Mouse (Mus musculus): ENCODE measurements around the gene Vnn1. TPM values are rescaled to one million over a fixed set of nuclear protein-coding genes. Genes with fewer than 3 reads are reported as not detected.

Vnn1 gene
- 12.0 and 18.9 TPM in 2 replicates for polyA plus RNA-seq (2012; rRNA removed)

- Histone ChIP-seq H3K4me3 (replicated peaks; ENCODE audit: extremely low read depth, low read depth, low read length) (peak within 1 kb of the TSS; percentile 52), H3K4me1 (ENCODE audit: control insufficient read depth, insufficient read depth, low read length) (no peaks in the 10 kb centered on the region)
- TF ChIP-seq POLR2A (IDR thresholded peaks at IDR 0.05; ENCODE audit: borderline replicate concordance, extremely low read depth, low read depth, low read length) (no peak), CTCF (IDR thresholded peaks at IDR 0.05; ENCODE audit: insufficient read depth, low read length) (no peak)
- peak; percentile 20 for DNase-seq
- 22% methylated on average over 21 of the region's 21 CpGs for WGBS
Observed at GRCm38 (mm10) chr10:23894601-23895349, at the start of gene Vnn1. TSS of gene Vnn1 (plus strand) at chr10:23894688.

- Histone ChIP-seq H3K4me3 (replicated peaks; ENCODE audit: extremely low read depth, low read depth, low read length) (no peak within 1 kb of the TSS), H3K4me1 (ENCODE audit: control insufficient read depth, insufficient read depth, low read length) (peaks cover 5% of the 10 kb centered on the region)
- 47% methylated on average over 4 of the region's 4 CpGs for WGBS
- no peak for DNase-seq
- TF ChIP-seq POLR2A (IDR thresholded peaks at IDR 0.05; ENCODE audit: borderline replicate concordance, extremely low read depth, low read depth, low read length) (no peak), CTCF (IDR thresholded peaks at IDR 0.05; ENCODE audit: insufficient read depth, low read length) (no peak)
Observed at GRCm38 (mm10) chr10:23851228-23851912, 43.1 kb upstream of the Vnn1 start, which contains the start of gene Vnn3. TSS of gene Vnn3 (plus strand) at chr10:23851462.

- no peak for TF ChIP-seq CTCF (IDR thresholded peaks at IDR 0.05; ENCODE audit: insufficient read depth, low read length)
- TF ChIP-seq POLR2A (IDR thresholded peaks at IDR 0.05; ENCODE audit: borderline replicate concordance, extremely low read depth, low read depth, low read length): no peak
- Histone ChIP-seq H3K4me1 (ENCODE audit: control insufficient read depth, insufficient read depth, low read length) (peaks cover 5% of the 10 kb centered on the region), H3K4me3 (replicated peaks; ENCODE audit: extremely low read depth, low read depth, low read length) (no peak overlapping the region)
- DNase-seq: peak; percentile 22
- WGBS: 53% methylated on average over 2 of the region's 2 CpGs
Observed at GRCm38 (mm10) chr10:23852096-23852495, 42.4 kb upstream of the Vnn1 start.

DNA sequence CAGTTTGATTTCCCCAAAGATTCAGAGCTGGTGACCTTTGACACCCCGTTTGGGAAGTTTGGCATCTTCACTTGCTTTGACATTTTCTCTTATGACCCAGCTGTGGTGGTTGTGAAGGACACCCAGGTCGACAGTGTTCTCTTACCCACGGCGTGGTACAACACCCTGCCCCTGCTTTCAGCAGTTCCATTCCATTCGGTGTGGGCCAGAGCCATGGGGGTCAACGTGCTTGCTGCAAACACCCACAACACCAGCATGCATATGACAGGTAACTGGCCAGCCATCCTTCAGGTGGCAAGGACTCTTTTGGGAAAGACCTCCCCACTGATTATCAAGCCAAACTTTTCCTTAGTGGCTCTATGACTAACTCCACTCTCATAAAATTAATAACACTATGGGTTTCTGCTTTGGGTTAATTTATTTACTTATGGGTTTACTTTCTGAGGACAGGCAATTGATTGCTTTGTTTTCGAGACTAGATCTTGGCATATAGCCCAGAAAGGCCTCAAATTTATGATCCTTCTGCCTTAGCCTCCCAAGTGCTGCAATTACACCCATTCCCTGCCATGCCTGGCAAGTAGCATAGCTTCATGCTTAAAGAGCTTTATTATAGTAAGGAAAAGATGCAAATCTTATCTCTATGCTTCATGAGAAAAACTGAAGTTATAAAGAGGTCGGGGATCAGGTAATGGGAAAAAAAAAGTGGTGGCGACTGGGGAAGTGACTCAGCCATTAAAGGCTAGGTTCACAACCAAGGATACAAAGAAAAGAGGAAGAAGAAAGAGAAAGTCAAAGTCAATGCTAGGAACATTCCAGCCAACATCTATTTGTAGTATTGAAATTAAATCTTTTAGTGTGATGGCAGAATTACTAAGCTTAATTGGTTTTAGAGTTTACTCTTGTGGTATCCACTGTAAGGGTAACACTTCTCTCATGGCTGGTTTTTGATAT lies 29.9 kb upstream of the Vnn1 start:
- Histone ChIP-seq H3K4me3 (replicated peaks; ENCODE audit: extremely low read depth, low read depth, low read length) (no peak overlapping the region), H3K4me1 (ENCODE audit: control insufficient read depth, insufficient read depth, low read length) (no peaks in the 10 kb centered on the region)
- DNase-seq: no peak
- no peak for TF ChIP-seq CTCF (IDR thresholded peaks at IDR 0.05; ENCODE audit: insufficient read depth, low read length)
- TF ChIP-seq POLR2A (IDR thresholded peaks at IDR 0.05; ENCODE audit: borderline replicate concordance, extremely low read depth, low read depth, low read length): no peak
- WGBS: 77% methylated on average over 9 of the region's 9 CpGs

- 81% methylated on average over 6 of the region's 6 CpGs for WGBS
- peak; percentile 21 for DNase-seq
- Histone ChIP-seq H3K4me3 (replicated peaks; ENCODE audit: extremely low read depth, low read depth, low read length) (no peak overlapping the region), H3K4me1 (ENCODE audit: control insufficient read depth, insufficient read depth, low read length) (no peaks in the 10 kb centered on the region)
- TF ChIP-seq CTCF (IDR thresholded peaks at IDR 0.05; ENCODE audit: insufficient read depth, low read length) (no peak), POLR2A (IDR thresholded peaks at IDR 0.05; ENCODE audit: borderline replicate concordance, extremely low read depth, low read depth, low read length) (no peak)
Observed at GRCm38 (mm10) chr10:23880695-23881094, 13.8 kb upstream of the Vnn1 start.

DNA sequence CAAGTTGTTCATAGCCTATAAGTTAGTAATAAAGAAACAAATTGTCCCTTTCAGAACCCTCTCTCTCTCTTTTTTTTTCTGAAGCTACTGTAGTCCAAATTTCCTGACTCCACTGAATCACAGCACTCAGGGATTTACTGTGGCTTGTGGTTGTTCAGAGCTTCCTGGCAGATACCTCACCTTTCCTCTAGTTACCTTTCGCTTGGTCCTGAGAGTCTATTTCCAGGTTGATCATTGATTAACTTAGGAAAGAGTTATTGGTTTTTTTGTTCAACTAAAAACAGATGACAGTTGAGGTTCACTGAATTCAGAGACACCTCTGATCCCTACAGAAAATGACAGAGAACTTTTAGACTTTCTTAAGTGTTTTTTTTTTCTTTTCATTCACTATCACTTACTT lies 9.6 kb upstream of the Vnn1 start:
- no peak for DNase-seq
- TF ChIP-seq CTCF (IDR thresholded peaks at IDR 0.05; ENCODE audit: insufficient read depth, low read length) (no peak), POLR2A (IDR thresholded peaks at IDR 0.05; ENCODE audit: borderline replicate concordance, extremely low read depth, low read depth, low read length) (no peak)
- H3K4me3 ChIP-seq (replicated peaks; ENCODE audit: extremely low read depth, low read depth, low read length): no peak overlapping the region
- WGBS: 93% methylated on average over 1 of the region's 1 CpGs
- H3K4me1 ChIP-seq (ENCODE audit: control insufficient read depth, insufficient read depth, low read length): no peaks in the 10 kb centered on the region

DNA sequence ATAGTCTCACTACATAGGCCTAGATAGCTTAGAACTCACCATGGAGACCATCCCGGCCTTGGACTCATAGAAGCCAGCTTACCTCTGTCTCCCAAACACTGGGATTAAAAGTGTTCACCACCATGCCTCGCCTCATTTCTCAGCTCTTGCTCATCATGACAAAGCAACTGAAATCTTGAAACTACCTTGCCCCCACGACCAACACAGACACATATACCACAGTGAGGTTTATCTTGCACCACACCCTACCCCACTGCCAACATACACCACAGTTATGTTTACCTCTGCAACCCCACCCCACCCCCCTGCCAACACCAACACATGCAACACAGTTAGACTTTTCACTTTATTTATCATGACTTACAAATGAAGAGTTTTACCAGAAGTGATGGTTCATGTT lies 8.4 kb upstream of the Vnn1 start:
- no peak overlapping the region for H3K4me3 ChIP-seq (replicated peaks; ENCODE audit: extremely low read depth, low read depth, low read length)
- 71% methylated on average over 3 of the region's 3 CpGs for WGBS

DNA sequence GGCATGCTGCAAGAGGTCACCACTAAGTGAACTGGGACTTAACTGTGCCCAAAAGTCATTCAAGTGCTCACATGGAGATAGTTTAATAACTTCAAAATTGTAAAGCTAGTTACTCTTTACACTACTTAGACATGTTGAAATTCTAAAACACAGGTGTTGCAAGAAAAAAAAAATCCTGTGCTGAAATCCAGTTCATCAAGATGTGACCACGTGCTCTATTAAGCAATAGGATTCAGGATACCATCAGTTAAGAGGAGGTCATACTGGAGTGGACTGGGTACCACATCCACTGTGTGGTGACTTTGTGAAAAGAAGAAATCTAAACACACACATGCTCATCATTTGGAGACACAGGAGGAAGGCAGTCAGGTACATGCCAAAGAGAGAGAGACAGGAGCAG lies 1.5 kb upstream of the Vnn1 start:
- Histone ChIP-seq H3K4me1 (ENCODE audit: control insufficient read depth, insufficient read depth, low read length) (no peaks in the 10 kb centered on the region), H3K4me3 (replicated peaks; ENCODE audit: extremely low read depth, low read depth, low read length) (no peak overlapping the region)
- no peak for DNase-seq
- TF ChIP-seq POLR2A (IDR thresholded peaks at IDR 0.05; ENCODE audit: borderline replicate concordance, extremely low read depth, low read depth, low read length) (no peak), CTCF (IDR thresholded peaks at IDR 0.05; ENCODE audit: insufficient read depth, low read length) (no peak)
- WGBS: 74% methylated on average over 1 of the region's 1 CpGs

More for the DNA sequence above, 8.4 kb upstream of the Vnn1 start:
- no peaks in the 10 kb centered on the region for H3K4me1 ChIP-seq (ENCODE audit: control insufficient read depth, insufficient read depth, low read length)
- DNase-seq: no peak
- TF ChIP-seq POLR2A (IDR thresholded peaks at IDR 0.05; ENCODE audit: borderline replicate concordance, extremely low read depth, low read depth, low read length) (no peak), CTCF (IDR thresholded peaks at IDR 0.05; ENCODE audit: insufficient read depth, low read length) (no peak)

DNA sequence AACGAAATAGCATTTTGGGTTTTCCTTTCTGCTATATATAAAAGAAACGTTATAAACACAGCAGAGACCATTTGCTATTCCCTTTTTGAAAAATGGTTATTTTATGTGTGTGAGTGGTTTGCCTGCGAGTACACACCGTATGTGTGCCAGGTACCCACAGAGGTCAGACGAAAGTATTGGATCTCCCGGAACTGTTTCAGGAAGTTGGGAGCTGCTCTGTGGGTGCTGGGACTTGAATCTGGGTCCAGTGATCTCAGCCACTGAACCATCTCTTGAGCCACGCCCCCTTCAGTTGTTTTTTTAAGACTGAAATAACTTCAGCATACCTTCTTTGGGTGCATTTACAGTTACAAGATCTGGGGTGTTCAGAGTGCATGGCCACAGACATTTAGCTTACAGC lies 888 bp downstream of the Vnn1 start:
- no peak overlapping the region for H3K4me3 ChIP-seq (replicated peaks; ENCODE audit: extremely low read depth, low read depth, low read length)
- WGBS: 52% methylated on average over 7 of the region's 7 CpGs
- no peak for TF ChIP-seq CTCF (IDR thresholded peaks at IDR 0.05; ENCODE audit: insufficient read depth, low read length)
- no peaks in the 10 kb centered on the region for H3K4me1 ChIP-seq (ENCODE audit: control insufficient read depth, insufficient read depth, low read length)
- no peak for DNase-seq
